Mouse (Mus musculus) layer of hippocampus, adult 2 months (tissue): Measurements from ENCODE around the gene Mlycd. TPM values are rescaled to one million over a fixed set of nuclear protein-coding genes. Genes with fewer than 3 reads are reported as not detected.

ENCODE experiments used
- DNase-seq, 2 experiments: peaks; one replicate each; pipeline ENCODE4 v3.0.0; 2022; ENCODE audit warnings: low spot score in 2 of 2
- H3K27ac ChIP-seq: fragments of 200-600 bp; 2 replicates; pipeline ENCODE4 v1.8.1; 2022
- H3K4me3 ChIP-seq: fragments of 200-600 bp; 2 replicates; pipeline ENCODE4 v1.8.1; 2022; ENCODE audit warnings: mild to moderate bottlenecking
- CTCF ChIP-seq: fragments of 200-600 bp; conservative IDR thresholded peaks from 2 replicates; pipeline ENCODE4 v1.8.1; 2022; ENCODE audit warnings: antibody characterized with exemption, mild to moderate bottlenecking, moderate library complexity
- total RNA-seq, 2 experiments: library from RNA; stranded (reverse); gene quantifications; 2 replicates each; pipeline ENCODE4 v1.2.3; 2021

Mlycd gene
- total RNA-seq, 2 experiments from 2014 or later: 29.1 to 30.8 TPM

GRCm38 (mm10) chr8:119412735-119413498 is 18.2 kb downstream of the Mlycd start:
- TF ChIP-seq CTCF: peak; percentile 89
- Histone ChIP-seq H3K27ac (peak overlapping the region; percentile 72; the same call in 1 of the 2 replicates), H3K4me3 (peak overlapping the region; percentile 30; the same call in 1 of the 2 replicates)
- DNase-seq: peak; percentile 79 to 83

DNA sequence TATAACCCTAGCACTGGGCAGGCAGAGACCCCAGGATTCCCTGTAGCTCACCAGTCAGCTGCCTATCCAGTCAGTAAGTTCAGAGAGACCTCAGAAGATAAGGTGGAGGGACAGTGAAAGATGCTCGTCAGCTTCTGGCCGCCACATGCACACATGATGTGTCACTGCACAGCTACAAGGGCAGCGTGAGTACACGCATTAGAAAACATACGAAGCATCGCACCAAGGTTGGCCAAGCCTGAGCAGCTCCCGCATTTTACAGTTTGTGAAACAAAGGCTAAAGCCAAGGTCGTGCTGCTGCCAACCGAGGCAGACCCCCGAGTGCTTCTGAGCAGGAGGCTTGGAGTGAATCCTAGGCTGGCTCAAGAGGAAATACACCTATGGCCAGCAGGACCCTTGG is 18.9 kb downstream of the Mlycd start:
- DNase-seq: no peak
- Histone ChIP-seq H3K27ac (no peak overlapping the region), H3K4me3 (no peak overlapping the region)
- no peak for TF ChIP-seq CTCF

DNA sequence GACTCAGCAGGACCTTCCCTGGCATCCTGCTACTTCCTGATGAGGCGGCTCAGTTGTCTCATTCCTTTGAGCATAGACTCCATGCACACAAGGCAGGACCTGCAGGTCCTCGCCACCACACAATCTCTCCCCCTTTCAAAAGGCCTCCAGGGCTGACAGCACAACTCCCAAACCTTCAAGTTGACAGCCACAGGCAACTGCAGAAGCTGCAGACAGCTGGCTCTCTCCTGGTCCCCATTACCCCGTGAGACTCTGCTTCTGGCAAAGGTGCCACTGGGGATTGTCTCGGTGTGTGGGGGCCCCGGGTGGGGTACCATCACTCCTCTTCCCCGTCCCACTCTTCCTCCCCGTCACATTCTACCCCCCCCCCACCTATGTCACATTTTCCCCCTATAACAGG is 25.6 kb downstream of the Mlycd start:
- Histone ChIP-seq H3K4me3 (no peak overlapping the region), H3K27ac (no peak overlapping the region)
- DNase-seq: no peak
- no peak for TF ChIP-seq CTCF

DNA sequence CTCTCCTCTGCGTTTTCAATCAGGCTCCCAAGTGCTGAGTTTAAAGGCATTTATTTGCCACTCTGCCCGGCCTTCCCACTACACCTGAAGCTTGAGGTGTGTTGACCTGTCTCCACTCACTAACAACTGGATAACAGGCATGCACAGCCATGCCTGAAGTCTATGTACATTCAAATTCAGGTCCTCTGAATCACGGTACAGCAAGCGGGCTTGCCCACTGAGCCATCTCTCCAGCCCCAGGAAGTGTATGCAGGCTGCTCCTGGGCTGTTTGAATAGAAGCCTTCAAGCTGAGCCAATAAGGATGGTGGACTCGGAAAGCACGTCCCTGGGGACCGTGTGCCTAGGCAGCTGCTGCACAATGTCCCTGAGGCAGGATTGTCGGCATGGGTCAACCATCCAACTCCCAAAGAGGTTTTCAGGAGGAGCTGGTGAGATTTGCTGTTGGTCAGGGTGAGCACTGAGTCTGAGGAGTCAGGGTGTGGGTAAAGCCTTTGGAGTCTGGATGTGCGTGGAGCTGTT is 27.0 kb downstream of the Mlycd start:
- no peak for DNase-seq
- TF ChIP-seq CTCF: no peak
- H3K4me3 ChIP-seq: no peak overlapping the region
- peak overlapping the region; percentile 65; the same call in 1 of the 2 replicates for H3K27ac ChIP-seq

GRCm38 (mm10) chr8:119422123-119422711 is 27.5 kb downstream of the Mlycd start:
- TF ChIP-seq CTCF: no peak
- no peak for DNase-seq
- peak overlapping the region; percentile 65; the same call in 1 of the 2 replicates for H3K27ac ChIP-seq
- no peak overlapping the region for H3K4me3 ChIP-seq

DNA sequence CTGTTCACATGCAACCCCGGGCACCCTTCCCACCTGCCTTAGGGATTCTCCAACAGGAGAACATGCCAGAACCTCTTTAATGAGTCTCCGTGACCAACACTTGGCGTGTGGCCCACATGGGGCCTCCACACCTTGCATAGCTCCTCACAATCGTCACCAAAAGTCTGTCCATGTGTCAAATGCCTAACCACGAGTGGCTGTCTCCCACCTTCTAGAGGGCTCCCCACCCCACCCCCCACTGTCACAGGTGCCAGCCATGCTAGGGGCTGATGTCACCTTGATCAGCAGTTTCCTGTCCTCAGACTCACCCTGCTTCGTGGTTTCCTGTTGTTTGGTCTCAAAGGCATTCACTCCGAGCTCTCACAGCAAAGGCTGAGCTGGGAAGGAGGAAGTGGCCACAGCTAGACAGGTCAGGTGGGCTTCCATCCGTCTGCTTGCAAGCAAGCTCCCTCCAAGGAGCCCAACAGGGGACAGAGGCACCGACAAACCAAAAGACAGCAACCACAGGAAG is 29.0 kb downstream of the Mlycd start:
- no peak for TF ChIP-seq CTCF
- Histone ChIP-seq H3K4me3 (no peak overlapping the region), H3K27ac (peak overlapping the region; percentile 53; the same call in 1 of the 2 replicates)
- no peak for DNase-seq

- no peak for DNase-seq
- TF ChIP-seq CTCF: no peak
- Histone ChIP-seq H3K27ac (peak overlapping the region; percentile 53), H3K4me3 (no peak overlapping the region)
Observed at GRCm38 (mm10) chr8:119424199-119424733, 29.6 kb downstream of the Mlycd start.

DNA sequence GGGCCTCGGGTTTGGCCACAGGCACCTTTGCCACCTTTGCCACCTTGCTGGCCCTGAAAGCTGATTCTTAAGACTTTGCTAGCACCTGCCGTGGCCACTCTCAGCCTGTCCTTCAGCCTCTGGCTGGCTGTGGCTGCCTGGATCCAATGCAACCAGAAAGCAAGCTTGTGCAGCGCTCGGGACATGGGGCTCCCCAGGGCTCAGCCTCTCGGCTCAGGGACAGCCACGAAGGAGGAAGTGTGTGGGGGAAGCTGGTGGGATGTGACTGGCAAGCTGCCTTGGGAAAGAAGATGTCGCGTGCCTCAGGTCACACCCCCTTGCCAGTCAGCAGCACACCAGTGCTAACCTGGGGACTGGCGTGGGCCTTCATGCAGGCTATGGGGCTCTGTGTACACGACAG is 30.1 kb downstream of the Mlycd start:
- no peak for TF ChIP-seq CTCF
- no peak for DNase-seq
- Histone ChIP-seq H3K4me3 (no peak overlapping the region), H3K27ac (peak overlapping the region; percentile 65; the same call in 1 of the 2 replicates)

DNA sequence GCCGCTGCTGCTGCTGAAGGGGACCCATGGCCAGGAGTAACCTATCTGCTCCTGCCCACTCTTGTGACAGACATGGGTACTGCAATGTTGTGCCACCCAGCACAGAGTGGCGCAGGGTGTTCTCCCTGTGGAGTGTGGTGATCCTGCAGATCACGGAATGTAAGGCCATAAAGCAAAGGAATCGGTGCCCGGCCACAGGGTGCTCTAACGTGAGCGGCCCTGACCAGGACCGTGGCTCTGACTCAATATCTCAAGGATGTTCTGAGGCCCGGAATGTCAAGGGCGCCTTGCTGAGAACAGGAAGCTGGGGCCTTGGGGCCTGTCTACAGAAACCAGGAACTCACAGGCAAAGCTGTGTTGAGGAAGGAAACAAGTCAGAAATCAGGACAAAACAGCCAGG is 30.9 kb downstream of the Mlycd start:
- no peak for DNase-seq
- H3K27ac ChIP-seq: peak overlapping the region; percentile 65
- H3K4me3 ChIP-seq: no peak overlapping the region
- TF ChIP-seq CTCF: peak; percentile 42

DNA sequence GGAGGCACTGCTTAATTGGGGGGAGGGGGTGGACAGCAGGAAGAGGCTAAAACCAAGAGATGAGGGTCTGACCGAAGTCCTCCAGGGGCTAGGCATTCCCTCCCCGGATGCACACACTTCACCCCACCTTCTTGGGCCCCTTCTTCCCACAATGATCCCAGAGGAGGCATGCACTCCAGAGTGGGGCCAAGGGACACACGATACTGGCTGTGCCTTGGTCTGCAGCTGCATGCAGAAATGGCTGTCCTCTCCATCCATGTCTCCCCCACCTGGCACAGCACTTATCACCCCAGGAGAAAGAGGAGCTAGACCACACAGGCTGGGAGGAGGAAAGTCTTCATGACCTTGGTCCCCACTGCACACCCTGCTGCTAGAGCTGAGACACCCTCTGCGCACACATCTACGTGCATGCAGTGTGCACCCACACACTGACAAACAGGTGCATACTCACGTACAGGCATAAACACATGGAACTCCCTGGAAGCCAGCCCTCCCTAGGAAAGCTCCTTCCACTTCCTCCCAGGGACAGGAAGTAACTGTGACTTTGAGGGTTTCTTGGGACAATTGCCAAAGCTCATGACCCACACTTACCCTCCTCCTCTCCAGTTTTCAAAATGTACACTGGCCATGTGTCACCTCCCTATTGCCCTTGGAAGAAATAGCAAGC is 31.5 kb downstream of the Mlycd start:
- Histone ChIP-seq H3K27ac (peak overlapping the region; percentile 65; the same call in 1 of the 2 replicates), H3K4me3 (no peak overlapping the region)
- TF ChIP-seq CTCF: no peak
- no peak for DNase-seq

DNA sequence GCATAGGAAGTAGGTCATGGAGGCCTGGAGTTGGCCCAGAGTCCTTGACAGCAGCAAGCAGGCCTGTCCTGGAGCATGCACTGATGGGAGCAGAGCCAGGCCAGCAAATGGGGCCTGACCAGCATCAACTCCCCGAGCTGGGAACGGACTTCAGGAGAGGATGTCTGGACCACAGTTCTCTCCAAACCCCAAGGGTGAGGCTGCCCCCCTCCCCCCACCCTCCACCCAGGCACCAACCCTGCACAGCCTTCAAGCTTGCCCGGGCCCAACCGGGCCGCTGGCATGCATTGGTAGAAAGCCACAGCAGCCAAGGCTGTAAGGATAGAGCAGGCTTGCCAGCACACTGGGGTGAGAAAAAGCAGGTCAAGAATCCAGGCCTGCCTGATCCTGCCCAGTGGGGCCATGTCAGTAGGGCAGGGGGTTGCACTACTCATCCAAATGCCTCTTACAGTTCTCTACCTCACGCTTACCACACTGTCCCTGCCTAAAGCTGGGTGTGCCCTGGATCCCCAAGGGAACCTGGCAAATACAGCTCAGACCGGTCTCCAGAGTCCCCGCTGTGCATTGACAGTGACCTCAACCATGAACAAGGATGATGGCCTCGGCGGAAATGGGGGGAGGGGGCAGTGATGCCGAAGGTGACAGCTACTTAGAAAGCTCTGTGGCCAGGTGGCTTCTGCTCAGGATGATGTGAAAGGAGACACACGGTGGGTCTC is 33.1 kb downstream of the Mlycd start:
- DNase-seq: no peak
- TF ChIP-seq CTCF: no peak
- no peak overlapping the region for H3K27ac ChIP-seq

DNA sequence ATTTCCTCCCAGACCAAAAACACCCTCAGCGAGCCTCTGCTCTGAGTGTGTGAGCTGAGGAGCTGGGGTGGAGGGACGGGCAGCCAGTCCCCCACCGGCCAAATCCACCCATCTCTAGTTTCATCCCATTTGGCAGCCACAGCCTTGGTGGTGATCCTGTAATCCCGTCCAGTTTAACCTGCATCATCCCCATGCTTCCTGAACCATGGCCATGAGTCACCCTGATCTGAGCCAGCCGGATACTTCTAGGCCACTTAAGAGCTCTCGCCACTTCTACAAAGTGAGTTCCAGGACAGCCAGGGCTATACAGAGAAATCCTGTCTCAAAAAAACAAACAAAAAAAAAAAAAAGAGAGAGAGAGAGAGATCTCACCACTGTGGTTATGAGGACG is 33.7 kb downstream of the Mlycd start:
- Histone ChIP-seq H3K4me3 (no peak overlapping the region), H3K27ac (no peak overlapping the region)
- DNase-seq: no peak
- TF ChIP-seq CTCF: no peak

More for the DNA sequence above, 33.1 kb downstream of the Mlycd start:
- no peak overlapping the region for H3K4me3 ChIP-seq
